Mouse (Mus musculus): ENCODE data around the gene Mbnl1. TPM values are rescaled to one million over a fixed set of nuclear protein-coding genes. Genes with fewer than 3 reads are reported as not detected.

Mbnl1 gene
- total RNA-seq, 2 experiments from 2014 or later = 423 to 480 TPM

GRCm38 (mm10) chr3:60642227-60642626 is 169.6 kb downstream of the Mbnl1 start:
- DNase-seq = no peak

DNA sequence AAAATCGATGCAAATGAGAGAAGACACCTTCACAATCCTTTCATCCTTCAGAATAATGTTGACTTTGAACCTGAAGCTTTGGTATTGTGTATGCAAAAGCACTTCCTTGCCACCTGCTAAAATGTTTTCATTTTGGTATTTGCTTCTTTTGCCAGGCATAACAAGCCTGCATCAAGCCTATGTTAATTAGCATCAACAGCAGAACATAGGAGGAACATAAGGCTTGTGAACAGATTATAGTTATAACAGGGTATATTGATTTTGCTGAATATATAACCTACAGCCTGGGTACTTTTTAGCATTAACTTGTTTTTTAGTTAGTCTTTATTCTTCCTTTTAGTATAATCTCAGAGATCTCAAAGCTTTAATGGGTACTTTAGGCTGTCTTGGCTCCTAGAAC is 172.9 kb downstream of the Mbnl1 start:
- intact Hi-C loops (cut with DNase I) = no loop called here
- DNase-seq = no peak

More at GRCm38 (mm10) chr3:60642227-60642626, 169.6 kb downstream of the Mbnl1 start:
- intact Hi-C loops (cut with DNase I) = no loop called here

DNA sequence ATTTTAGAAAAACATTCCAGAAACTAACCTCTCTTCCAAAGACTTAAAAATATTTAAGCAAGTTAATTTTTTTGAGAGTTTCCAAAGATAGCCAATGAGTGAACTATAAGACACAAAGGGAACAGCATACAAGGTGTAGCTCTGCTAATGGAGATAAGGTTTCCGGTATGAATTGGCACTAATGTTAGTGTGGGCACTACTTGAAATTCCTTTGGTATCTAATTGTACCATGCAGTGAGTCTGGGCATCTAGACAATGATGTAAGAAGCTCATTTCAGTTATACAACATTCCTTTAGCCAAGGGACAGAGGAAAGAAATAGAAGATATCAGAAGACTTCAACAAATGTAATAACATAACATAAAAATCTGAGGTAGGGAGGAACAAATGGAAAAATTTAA is 175.7 kb downstream of the Mbnl1 start:
- no peak for DNase-seq
- intact Hi-C loops (cut with DNase I) = no loop called here

DNA sequence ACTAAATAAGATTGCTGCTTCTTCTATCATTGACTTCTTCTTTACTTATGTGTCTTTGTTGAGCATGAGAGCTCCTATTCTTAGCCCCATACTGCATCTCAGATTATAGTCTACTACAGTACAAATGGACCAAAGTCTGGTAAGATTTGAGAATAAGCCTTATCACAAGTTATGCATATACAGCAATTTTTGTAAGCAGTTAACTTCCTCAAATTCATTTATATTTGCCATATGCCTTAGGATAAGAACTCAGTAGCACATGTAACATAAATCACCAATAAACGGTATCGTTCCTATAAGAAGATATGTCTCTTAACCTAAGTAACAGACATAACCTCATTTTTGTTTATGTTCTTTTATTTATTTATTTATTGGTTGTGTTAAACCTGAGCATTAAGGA is 188.1 kb downstream of the Mbnl1 start:
- no peak for DNase-seq
- intact Hi-C loops (cut with DNase I) = no loop called here
